Mouse (Mus musculus) cerebellum, adult 11-12 months (tissue): ENCODE data around the gene Adgrg1.

ENCODE experiments used
- DNase-seq: peaks from one replicate; pipeline ENCODE4 v3.0.0; 2022

Gene Adgrg1

GRCm38 (mm10) chr8:94978131-94978530 is 3.6 kb downstream of the Adgrg1 start:
- no peak for DNase-seq

- no peak for DNase-seq
Observed at GRCm38 (mm10) chr8:94978593-94979319, 4.2 kb downstream of the Adgrg1 start.

DNA sequence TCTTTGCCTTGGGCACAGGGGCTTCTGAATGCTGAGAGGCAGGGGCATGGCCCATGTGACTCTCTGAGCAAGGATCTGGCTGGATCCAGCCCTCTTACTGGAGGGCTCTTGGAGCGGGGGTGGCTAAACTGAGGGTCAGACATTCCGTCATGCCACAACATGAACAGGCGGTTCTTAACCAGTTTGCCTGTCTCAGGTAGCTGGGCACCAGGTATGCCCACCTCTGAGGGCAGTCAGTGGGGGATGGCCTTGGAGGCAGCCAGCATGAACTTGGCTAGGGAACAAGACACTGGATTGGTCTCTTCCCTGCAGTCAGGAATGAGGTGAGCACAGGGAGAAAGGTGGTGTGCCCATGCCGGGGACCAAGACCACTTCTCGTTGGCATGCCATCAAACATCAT is 5.6 kb downstream of the Adgrg1 start:
- DNase-seq: no peak

DNA sequence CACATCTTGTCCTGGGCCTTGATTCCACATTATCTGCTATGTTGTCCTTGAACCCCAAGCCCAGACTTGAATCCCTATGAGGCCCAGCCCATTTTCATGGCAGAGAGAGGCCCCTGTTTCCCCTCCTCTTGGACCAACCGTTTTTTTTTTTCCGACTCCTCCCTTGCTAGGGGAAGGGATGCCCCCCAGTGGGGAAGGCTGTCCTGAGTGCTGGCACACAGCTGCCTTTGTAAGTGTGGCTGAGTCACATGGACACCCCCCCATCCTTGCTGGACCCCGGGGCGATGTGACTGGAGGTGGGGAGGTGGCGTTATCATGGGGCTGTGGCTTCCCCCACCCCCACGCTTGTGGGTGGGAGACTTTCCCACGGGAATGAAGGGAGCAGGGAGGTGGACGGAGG is 6.4 kb downstream of the Adgrg1 start:
- no peak for DNase-seq

- DNase-seq: no peak
Observed at GRCm38 (mm10) chr8:94981848-94982247, 7.3 kb downstream of the Adgrg1 start.

DNA sequence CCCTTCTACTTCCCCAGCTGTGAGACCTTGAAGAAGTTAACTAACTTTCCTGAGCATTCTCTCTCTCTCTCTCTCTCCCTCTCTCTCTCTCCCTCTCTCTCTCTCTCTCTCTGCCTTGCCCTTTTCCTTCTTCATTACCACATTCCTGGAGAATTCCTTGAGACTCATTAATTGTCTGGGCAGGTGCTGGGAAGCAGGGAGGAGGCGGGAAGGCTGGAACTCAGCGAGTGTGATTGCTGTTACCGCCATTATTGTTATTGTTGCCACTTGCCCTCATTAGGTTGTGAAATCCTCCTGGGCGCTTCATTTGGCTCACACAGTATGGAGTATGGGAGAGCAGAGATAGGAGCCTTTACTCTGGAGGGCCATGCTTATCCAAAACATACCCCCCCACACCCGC is 8.6 kb downstream of the Adgrg1 start:
- no peak for DNase-seq

- DNase-seq: peak; percentile 38
Observed at GRCm38 (mm10) chr8:94983881-94984516, 9.4 kb downstream of the Adgrg1 start.

- no peak for DNase-seq
Observed at GRCm38 (mm10) chr8:94985023-94985422, 10.5 kb downstream of the Adgrg1 start.

- DNase-seq: peak; percentile 42
Observed at GRCm38 (mm10) chr8:94986676-94987075, 12.1 kb downstream of the Adgrg1 start.

GRCm38 (mm10) chr8:94987553-94987952 is 13.0 kb downstream of the Adgrg1 start:
- DNase-seq: no peak

- DNase-seq: no peak
Observed at GRCm38 (mm10) chr8:94988619-94989018, 14.1 kb downstream of the Adgrg1 start.

GRCm38 (mm10) chr8:94989711-94990110 is 15.2 kb downstream of the Adgrg1 start:
- DNase-seq: peak; percentile 66

- no peak for DNase-seq
Observed at GRCm38 (mm10) chr8:94990598-94991453, 16.3 kb downstream of the Adgrg1 start.

DNA sequence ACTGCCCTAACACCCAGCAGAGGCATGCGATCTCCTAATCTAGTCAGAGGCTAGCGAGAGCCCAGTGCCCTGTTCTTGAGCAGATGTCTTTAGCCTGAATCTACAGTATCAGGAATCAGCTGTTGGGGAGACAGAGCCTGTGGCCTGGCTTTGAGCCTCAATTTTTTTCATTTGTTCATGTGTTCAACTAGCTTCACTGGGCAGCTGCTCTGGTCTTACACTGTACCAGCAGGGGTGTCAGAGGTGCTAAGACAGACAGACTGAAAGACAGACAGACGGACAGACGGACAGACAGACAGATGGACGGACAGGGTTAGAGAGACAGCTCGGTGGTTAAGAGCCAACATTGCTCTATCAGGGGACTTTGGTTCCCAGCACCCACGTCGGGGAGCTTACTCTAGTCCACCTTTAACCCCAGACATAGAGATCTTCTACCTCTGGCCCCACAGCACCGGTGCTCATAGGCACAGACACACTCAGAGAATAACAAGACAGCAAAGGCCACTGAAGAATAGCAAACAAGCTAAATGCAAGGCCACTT is 17.0 kb downstream of the Adgrg1 start:
- DNase-seq: no peak

DNA sequence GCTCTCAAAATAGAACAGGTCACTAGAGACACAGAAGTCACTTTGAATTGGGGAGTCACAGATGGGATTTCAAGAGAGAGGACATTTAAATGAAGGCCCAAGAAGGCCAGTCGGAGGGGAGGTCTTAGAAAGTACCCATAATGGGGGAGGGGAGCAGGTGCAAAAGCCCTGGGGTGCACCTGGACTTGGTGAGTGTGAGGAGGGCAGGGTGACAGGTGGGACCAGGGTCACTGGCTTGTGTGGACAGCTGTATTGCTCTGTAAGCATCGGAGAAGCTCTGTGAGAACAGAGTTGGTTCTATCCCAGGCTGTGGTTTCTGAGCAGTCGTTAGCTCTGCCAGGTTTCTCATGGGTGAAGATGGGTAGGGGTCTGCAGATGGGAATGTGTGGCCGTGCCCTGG is 17.5 kb downstream of the Adgrg1 start:
- DNase-seq: no peak

- peak; percentile 51 for DNase-seq
Observed at GRCm38 (mm10) chr8:94992534-94992933, 18.0 kb downstream of the Adgrg1 start.

GRCm38 (mm10) chr8:94992996-94993724 is 18.6 kb downstream of the Adgrg1 start:
- DNase-seq: no peak

- DNase-seq: peak; percentile 30
Observed at GRCm38 (mm10) chr8:94994006-94994405, 19.5 kb downstream of the Adgrg1 start.

DNA sequence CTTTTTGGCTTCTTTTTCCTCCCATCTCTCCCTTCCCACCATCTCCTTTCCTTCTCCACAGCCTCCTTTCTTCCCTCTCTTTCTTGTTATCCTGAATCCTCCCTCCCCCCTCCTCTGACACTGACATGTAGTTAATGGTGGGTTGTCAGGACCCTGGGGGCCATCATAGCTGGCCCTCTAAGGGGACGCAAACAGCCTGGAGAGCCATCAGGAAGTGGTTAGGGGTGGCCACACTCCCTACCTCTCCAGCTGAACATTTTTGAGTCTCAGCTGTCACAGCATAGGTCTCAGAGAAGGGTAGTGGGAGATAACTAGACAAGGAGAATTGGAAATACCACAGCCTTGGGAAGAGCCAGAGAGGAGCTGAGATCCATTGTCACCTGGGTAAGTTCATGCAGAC is 20.0 kb downstream of the Adgrg1 start:
- DNase-seq: no peak

DNA sequence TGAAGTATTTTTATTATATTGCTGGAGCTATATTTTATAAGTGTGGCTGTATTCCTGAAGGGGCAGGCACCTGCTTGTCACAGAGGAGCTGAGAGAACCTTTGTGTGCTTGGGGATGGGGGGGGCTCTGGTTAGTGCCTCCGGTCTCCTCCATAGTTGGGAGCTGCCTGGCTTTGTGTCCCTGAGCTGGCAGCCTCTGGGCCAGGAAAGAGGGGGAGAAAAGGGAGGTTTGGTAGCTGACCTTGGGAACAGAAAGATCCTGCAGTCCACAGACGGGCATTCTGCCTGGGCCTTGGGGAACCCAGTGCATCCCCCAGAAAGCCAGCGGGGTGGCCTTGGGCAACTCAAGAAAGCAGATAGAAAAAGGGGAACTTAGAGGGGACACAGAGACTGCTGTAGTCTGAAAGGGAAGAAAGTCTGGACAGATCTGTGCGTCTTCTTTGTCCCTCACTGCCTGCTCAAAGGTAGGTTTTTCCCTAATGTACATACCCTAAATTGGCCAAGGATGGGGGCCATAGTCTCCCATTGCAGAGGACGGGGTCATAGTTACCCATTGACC is 20.9 kb downstream of the Adgrg1 start:
- DNase-seq: no peak

DNA sequence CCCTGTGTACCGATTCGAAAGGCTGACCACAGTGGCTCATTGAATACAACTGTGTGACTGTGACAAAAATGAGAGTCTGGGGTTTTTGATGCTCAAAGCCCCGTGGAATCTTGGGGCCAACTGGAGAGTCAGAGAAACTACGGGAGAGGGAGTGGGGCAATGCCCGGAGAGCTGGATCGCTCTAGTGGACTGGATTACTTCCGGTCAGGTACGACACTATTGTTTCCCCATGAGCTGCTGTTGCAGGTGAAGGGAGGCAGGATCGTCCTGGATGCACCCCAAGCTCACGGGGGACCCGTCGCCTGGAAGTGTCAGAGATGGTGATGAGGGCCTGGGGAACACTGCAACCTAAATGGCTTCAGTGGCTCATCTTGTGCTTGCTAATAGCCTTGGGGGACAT is 21.5 kb downstream of the Adgrg1 start:
- no peak for DNase-seq
